9 mouse cellular contexts compared by ENCODE assay signal in the genomic region with DNA sequence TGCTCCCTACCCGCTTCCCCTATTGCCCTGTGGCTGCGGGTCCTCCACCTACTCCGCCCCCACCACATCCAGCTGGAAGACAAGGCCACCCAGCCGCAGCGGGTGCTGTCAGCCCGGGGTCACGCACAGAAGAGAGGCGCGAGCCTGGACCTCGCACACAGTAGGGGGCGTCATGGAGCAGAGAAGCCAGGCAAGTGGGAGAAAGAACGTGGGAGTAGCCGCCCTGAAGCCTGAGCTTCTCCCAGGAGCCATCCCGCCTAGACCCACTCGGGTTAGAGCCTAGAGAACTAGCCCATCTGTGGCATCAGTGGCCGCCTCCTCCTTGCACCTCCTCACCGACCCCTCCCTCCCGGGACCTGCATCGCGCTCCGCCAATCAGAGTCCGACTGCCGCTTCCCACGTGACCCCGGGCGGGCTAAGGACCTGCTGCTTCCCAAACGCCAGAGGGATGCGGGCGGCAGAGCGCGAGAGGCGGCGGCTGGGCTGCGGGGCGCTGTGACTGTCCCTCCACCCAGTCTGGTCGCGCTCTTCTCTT. TPM values are rescaled to one million over a fixed set of nuclear protein-coding genes. Genes with fewer than 3 reads are reported as not detected.
DNase-seq lines count a peak whose midpoint lies in the region; ATAC-seq lines count a peak whose summit lies in the region.
"Had no signal": no experiment of that assay in that cellular context is flagged by ENCODE, and none has a peak within 500 bp of the region (broad histone marks: within the 10 kb centered on the region; RNA-seq: fewer than 3 reads in every experiment).

No protein-coding gene starts in this region.

- WGBS in forebrain, embryonic 15.5 days = 0% methylated on average over 37 of the region's 37 CpGs
- 0% methylated on average over 37 of the region's 37 CpGs for WGBS in liver, embryonic 12.5 days (ENCODE audit: insufficient replicate concordance)

- H3K4me1 ChIP-seq in forebrain, embryonic 15.5 days = peaks cover 14% of the 10 kb centered on the region
- H3K4me1 ChIP-seq in liver, embryonic 12.5 days = peaks cover 5% of the 10 kb centered on the region; the same call in 1 of the 2 replicates

- peak overlapping the region; percentile 73 for H3K4me3 ChIP-seq in forebrain, embryonic 15.5 days
- H3K4me3 ChIP-seq in liver, embryonic 12.5 days = peak overlapping the region; percentile 53

- no peaks in the 10 kb centered on the region for H3K36me3 ChIP-seq in forebrain, embryonic 15.5 days
- H3K36me3 ChIP-seq in liver, embryonic 12.5 days = no peaks in the 10 kb centered on the region

- DNase-seq in cerebellum, adult 11-12 months = peak; percentile 99
- peak; percentile 79 to 80 for DNase-seq in heart, postnatal 10 days
- peak; percentile 50 to 73 for DNase-seq in kidney, postnatal 36 days
- peak; percentile 92 for DNase-seq in neural tube, embryonic 10.5 days (ENCODE audit: extremely low spot score, low spot score)
- DNase-seq in testis, postnatal 14 days (ENCODE audit: low spot score) = peak; percentile 87

- H3K4me2 ChIP-seq in forebrain, embryonic 15.5 days (replicated peaks) = peak overlapping the region; percentile 85
- peak overlapping the region; percentile 76 for H3K4me2 ChIP-seq in liver, embryonic 12.5 days

- ATAC-seq in CD4-positive, CD25-positive, alpha-beta regulatory T cell, adult 4 months = peak; percentile 39
- ATAC-seq in forebrain, embryonic 15.5 days (replicated peaks) = peak; percentile 97
- peak; percentile 78 for ATAC-seq in liver, embryonic 12.5 days

- peak overlapping the region; percentile 73 for H3K9ac ChIP-seq in forebrain, embryonic 15.5 days (replicated peaks)
- no peak overlapping the region for H3K9ac ChIP-seq in liver, embryonic 12.5 days

- intact Hi-C loops in heart, postnatal 10 days (cut with DNase I) = no loop called here

- peak overlapping the region; percentile 90 for H3K27ac ChIP-seq in forebrain, embryonic 15.5 days (replicated peaks)
- no peak overlapping the region for H3K27ac ChIP-seq in liver, embryonic 12.5 days

- H3K9me3 ChIP-seq in forebrain, embryonic 15.5 days = no peaks in the 10 kb centered on the region
- no peaks in the 10 kb centered on the region for H3K9me3 ChIP-seq in liver, embryonic 12.5 days (replicated peaks)

- H3K27me3 ChIP-seq in forebrain, embryonic 15.5 days = no peaks in the 10 kb centered on the region
- peaks cover 49% of the 10 kb centered on the region for H3K27me3 ChIP-seq in liver, embryonic 12.5 days (replicated peaks)

RNA-seq across cellular contexts. Expression of a gene that starts 26.7 kb away (rescaled TPM):
- polyA plus RNA-seq in CD4-positive, CD25-positive, alpha-beta regulatory T cell, adult 4 months (2017; shearing (Covaris generic)) = not detected
- polyA plus RNA-seq in forebrain, embryonic 15.5 days (2015; fragmentation: Nextera tagmentation; extraction: Ambion mirVana) = 30.3 and 32.2 TPM in 2 replicates
- under 1 TPM; 0.67 to 0.81 TPM for total RNA-seq in heart, postnatal 10 days (2021)
- 0.50 and 0.56 TPM in 2 replicates for polyA plus RNA-seq in liver, embryonic 12.5 days (2016; fragmentation: Nextera tagmentation; extraction: Ambion mirVana)
- total RNA-seq: MEL had no signal

Comparison
In these comparisons a context has a peak if more than half of its experiments do, and no peak if none do; other contexts are left out.
1. ATAC-seq: peak in every context shown above with its lines; median percentile 97 in forebrain, embryonic 15.5 days; 78 in liver, embryonic 12.5 days; 39 in CD4-positive, CD25-positive, alpha-beta regulatory T cell, adult 4 months.
2. RNA of a gene that starts 26.7 kb away (polyA plus RNA-seq): 30.3 to 32.2 TPM in forebrain, embryonic 15.5 days; 0.50 to 0.56 TPM in liver, embryonic 12.5 days and not detected in CD4-positive, CD25-positive, alpha-beta regulatory T cell, adult 4 months; every median in the first group is over 10 times any median in the second.
3. Peak in every context shown above with its lines, with median percentiles within 50 percentile points of each other: DNase-seq.